Comparison of ENCODE assay signal across 8 mouse cellular contexts in genomic region chr15:103183135-103183534, GRCm38 (mm10). TPM values are rescaled to one million over a fixed set of nuclear protein-coding genes. Genes with fewer than 3 reads are reported as not detected.
DNase-seq lines count a peak whose midpoint lies in the region; ATAC-seq and TF ChIP-seq lines count a peak whose summit lies in the region.

No protein-coding gene starts in this region.

- WGBS in intestine, embryonic 15.5 days = 1% methylated on average over 21 of the region's 21 CpGs
- WGBS in liver, embryonic 16.5 days (ENCODE audit: insufficient replicate concordance) = 1% methylated on average over 21 of the region's 21 CpGs
- under 1% methylated on average over 21 of the region's 21 CpGs for WGBS in neural tube, embryonic 12.5 days

- no peaks in the 10 kb centered on the region for H3K36me3 ChIP-seq in intestine, embryonic 15.5 days
- no peaks in the 10 kb centered on the region for H3K36me3 ChIP-seq in liver, embryonic 16.5 days (ENCODE audit: control insufficient read depth, insufficient read depth)
- H3K36me3 ChIP-seq in neural tube, embryonic 12.5 days = no peaks in the 10 kb centered on the region

- no peak overlapping the region for H3K27ac ChIP-seq in gastrocnemius, adult 2 months
- H3K27ac ChIP-seq in intestine, embryonic 15.5 days = no peak overlapping the region
- H3K27ac ChIP-seq in liver, embryonic 16.5 days (ENCODE audit: low read length) = no peak overlapping the region
- H3K27ac ChIP-seq in neural tube, embryonic 12.5 days = no peak overlapping the region

- intact Hi-C loops in gastrocnemius, adult 2 months (cut with DNase I) = loop anchor here (2.0 kb wide), 1 partner anchor 124 kb away; no protein-coding TSS in a partner anchor

- peak; percentile 44; the same call in 1 of the 2 replicates for ATAC-seq in intestine, embryonic 15.5 days
- 0 out of 2 replicates have a peak, but pooled peaks have one; percentile 23 for ATAC-seq in liver, embryonic 16.5 days (ENCODE audit: low read depth)
- ATAC-seq in neural tube, embryonic 12.5 days (ENCODE audit: low FRiP score, low read depth) = peak; percentile 48

- TF ChIP-seq CTCF in gastrocnemius, adult 2 months (IDR thresholded peaks at IDR 0.05) = peak; percentile 73

- H3K27me3 ChIP-seq in intestine, embryonic 15.5 days (replicated peaks) = peaks cover 46% of the 10 kb centered on the region
- peaks cover 45% of the 10 kb centered on the region for H3K27me3 ChIP-seq in liver, embryonic 16.5 days (ENCODE audit: control insufficient read depth, insufficient read depth, low read depth, low read length)
- 0 out of 2 replicates have a peak, but pooled peaks cover 3% of the 10 kb centered on the region for H3K27me3 ChIP-seq in neural tube, embryonic 12.5 days (replicated peaks)

- no peaks in the 10 kb centered on the region for H3K9me3 ChIP-seq in intestine, embryonic 15.5 days
- no peaks in the 10 kb centered on the region for H3K9me3 ChIP-seq in liver, embryonic 16.5 days (replicated peaks; ENCODE audit: control insufficient read depth, low read length)
- no peaks in the 10 kb centered on the region for H3K9me3 ChIP-seq in neural tube, embryonic 12.5 days

- no peak overlapping the region for H3K9ac ChIP-seq in intestine, embryonic 15.5 days
- H3K9ac ChIP-seq in liver, embryonic 16.5 days (ENCODE audit: low read depth, low read length) = no peak overlapping the region
- no peak overlapping the region for H3K9ac ChIP-seq in neural tube, embryonic 12.5 days

- H3K4me1 ChIP-seq in intestine, embryonic 15.5 days (replicated peaks) = peaks cover 20% of the 10 kb centered on the region
- peaks cover 16% of the 10 kb centered on the region for H3K4me1 ChIP-seq in liver, embryonic 16.5 days (ENCODE audit: control insufficient read depth, low read depth, low read length)
- H3K4me1 ChIP-seq in neural tube, embryonic 12.5 days = peaks cover 32% of the 10 kb centered on the region

- peak overlapping the region; percentile 87 for H3K4me3 ChIP-seq in gastrocnemius, adult 2 months
- H3K4me3 ChIP-seq in intestine, embryonic 15.5 days (replicated peaks) = peak overlapping the region; percentile 35
- H3K4me3 ChIP-seq in liver, embryonic 16.5 days (ENCODE audit: low read depth, low read length) = peak overlapping the region; percentile 7; the same call in 1 of the 2 replicates
- peak overlapping the region; percentile 24; the same call in 1 of the 2 replicates for H3K4me3 ChIP-seq in neural tube, embryonic 12.5 days

- peak overlapping the region; percentile 82 for H3K4me2 ChIP-seq in intestine, embryonic 15.5 days (replicated peaks)
- peak overlapping the region; percentile 73 for H3K4me2 ChIP-seq in liver, embryonic 16.5 days (ENCODE audit: low read depth, low read length)
- peak overlapping the region; percentile 61 for H3K4me2 ChIP-seq in neural tube, embryonic 12.5 days (replicated peaks)

- peak; percentile 60 for DNase-seq in urinary bladder, postnatal 25 days (ENCODE audit: low spot score)
- no peak for DNase-seq in urinary bladder, adult 18-20 months (ENCODE audit: low spot score in 2 of 2)
- peak; percentile 72 to 77 for DNase-seq in cerebellum, postnatal 10 days
- DNase-seq in gastrocnemius, adult 2 months = peak; percentile 78
- DNase-seq in thymus, postnatal 36 days = peak; percentile 53 to 55

RNA-seq across cellular contexts. Expression of gene Smug1, which starts 16.2 kb away (rescaled TPM):
- total RNA-seq in gastrocnemius, adult 2 months (2021) = 10 to 100 TPM; 10.8 to 12.7 TPM
- 17.8 and 18.2 TPM in 2 replicates for polyA plus RNA-seq in intestine, embryonic 15.5 days (2015; fragmentation: Nextera tagmentation; extraction: Ambion mirVana)
- 5.1 and 5.8 TPM in 2 replicates for polyA plus RNA-seq in liver, embryonic 16.5 days (2015; fragmentation: Nextera tagmentation; extraction: Ambion mirVana)
- 66.6 and 68.0 TPM in 2 replicates for polyA plus RNA-seq in neural tube, embryonic 12.5 days (2016; fragmentation: Nextera tagmentation; extraction: Ambion mirVana)

RNA-seq across cellular contexts. Expression of gene Cbx5, which starts 56.5 kb away (rescaled TPM):
- total RNA-seq in gastrocnemius, adult 2 months (2021) = 10 to 100 TPM; 24.4 to 36.6 TPM
- 86.7 and 98.0 TPM in 2 replicates for polyA plus RNA-seq in intestine, embryonic 15.5 days (2015; fragmentation: Nextera tagmentation; extraction: Ambion mirVana)
- 40.6 and 45.9 TPM in 2 replicates for polyA plus RNA-seq in liver, embryonic 16.5 days (2015; fragmentation: Nextera tagmentation; extraction: Ambion mirVana)
- 149 and 157 TPM in 2 replicates for polyA plus RNA-seq in neural tube, embryonic 12.5 days (2016; fragmentation: Nextera tagmentation; extraction: Ambion mirVana)

RNA-seq across cellular contexts. Expression of gene Hnrnpa1, which starts 57.1 kb away (rescaled TPM):
- total RNA-seq in gastrocnemius, adult 2 months (2021) = 10 to 100 TPM; 93.9 to 98.7 TPM
- 652 and 741 TPM in 2 replicates for polyA plus RNA-seq in intestine, embryonic 15.5 days (2015; fragmentation: Nextera tagmentation; extraction: Ambion mirVana)
- 174 and 193 TPM in 2 replicates for polyA plus RNA-seq in liver, embryonic 16.5 days (2015; fragmentation: Nextera tagmentation; extraction: Ambion mirVana)
- 1,154 and 1,199 TPM in 2 replicates for polyA plus RNA-seq in neural tube, embryonic 12.5 days (2016; fragmentation: Nextera tagmentation; extraction: Ambion mirVana)

Comparison
In these comparisons a context has a peak if more than half of its experiments do, and no peak if none do; other contexts are left out.
1. DNase-seq: peak in urinary bladder, postnatal 25 days (single experiment), cerebellum, postnatal 10 days (2 of 2), gastrocnemius, adult 2 months (single experiment) and thymus, postnatal 36 days (2 of 2); none in urinary bladder, adult 18-20 months (0 of 2).
2. H3K4me3 ChIP-seq: peak in every context shown above with its lines; median percentile 87 in gastrocnemius, adult 2 months; 35 in intestine, embryonic 15.5 days; 24 in neural tube, embryonic 12.5 days; 7 in liver, embryonic 16.5 days.
3. Peak in every context shown above with its lines, with median percentiles within 50 percentile points of each other: ATAC-seq and H3K4me2 ChIP-seq.